Mouse (Mus musculus): Measurements from ENCODE around the gene Phf10. TPM values are rescaled to one million over a fixed set of nuclear protein-coding genes. Genes with fewer than 3 reads are reported as not detected.
"Not testable (repeated sequence)": the region's sequence is repeated elsewhere in the genome, so short reads cannot be mapped to it uniquely, and the experiment has no call there.

Gene Phf10
- 10 to 100 TPM; 76.9 to 81.2 TPM for total RNA-seq (2021)
- long read RNA-seq, experiment 1, transcript Phf10-201 (12 exons, 1,663 nt): major isoform, 33 of 53 reads
- long read RNA-seq, experiment 1, partial matches to known transcripts: 5 of 53 reads
- long read RNA-seq, experiment 1, other reads (novel, unspliced or antisense): 15 of 53 reads
- long read RNA-seq, experiment 2, transcript Phf10-201 (12 exons, 1,663 nt): major isoform, 70 of 128 reads
- long read RNA-seq, experiment 2, partial matches to known transcripts: 20 of 128 reads
- long read RNA-seq, experiment 2, other reads (novel, unspliced or antisense): 37 of 128 reads

- peak; percentile 21 to 31 for DNase-seq (ENCODE audit: low spot score in 2 of 2)
Measured at GRCm38 (mm10) chr17:14960951-14961556, at the start of gene Phf10. Phf10 (minus strand) TSS chr17:14961273.

DNA sequence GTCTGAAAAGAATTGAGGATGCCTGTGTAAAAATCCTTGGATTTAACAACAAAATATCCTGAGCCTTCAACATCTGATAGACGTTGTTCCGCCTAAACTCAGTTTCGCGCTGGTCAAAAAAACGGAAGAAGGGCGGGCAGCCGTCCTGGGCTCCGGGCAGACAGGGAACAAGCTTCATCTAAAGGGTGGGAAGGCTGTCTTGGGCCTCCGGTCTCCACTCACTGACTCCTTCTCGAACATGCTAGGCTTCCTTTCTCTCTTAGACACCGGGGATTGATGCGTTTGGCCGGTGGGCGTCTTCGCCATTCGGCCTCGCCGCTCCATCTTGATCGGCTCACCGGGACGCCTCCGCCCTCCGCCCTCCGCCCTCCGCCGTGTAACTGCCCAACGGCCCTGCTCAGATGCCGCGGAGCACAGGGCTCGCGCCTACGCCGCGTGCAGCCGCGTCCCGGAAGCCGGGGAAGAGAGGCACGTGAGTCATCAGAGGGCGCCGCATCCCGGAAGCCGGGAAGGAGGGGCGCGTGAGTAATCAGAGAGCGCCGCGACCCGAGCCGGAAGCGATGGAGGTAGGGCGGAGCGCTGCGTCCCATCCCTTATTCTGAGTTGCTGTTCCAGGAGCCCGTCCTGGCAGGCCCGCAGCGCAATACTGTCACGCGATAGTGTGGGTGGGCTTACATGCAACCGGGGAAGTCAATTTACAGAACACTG, 48.8 kb upstream of the Phf10 start, which contains the start of gene Gm3435:
Gene Gm3435, plus strand, starts transcription at position 471 of the 708 bp plus-strand sequence.
- DNase-seq (ENCODE audit: low spot score in 2 of 2): not testable (repeated sequence)

GRCm38 (mm10) chr17:15009088-15009487, 48.0 kb upstream of the Phf10 start:
- DNase-seq (ENCODE audit: low spot score in 2 of 2): not testable (repeated sequence)

DNA sequence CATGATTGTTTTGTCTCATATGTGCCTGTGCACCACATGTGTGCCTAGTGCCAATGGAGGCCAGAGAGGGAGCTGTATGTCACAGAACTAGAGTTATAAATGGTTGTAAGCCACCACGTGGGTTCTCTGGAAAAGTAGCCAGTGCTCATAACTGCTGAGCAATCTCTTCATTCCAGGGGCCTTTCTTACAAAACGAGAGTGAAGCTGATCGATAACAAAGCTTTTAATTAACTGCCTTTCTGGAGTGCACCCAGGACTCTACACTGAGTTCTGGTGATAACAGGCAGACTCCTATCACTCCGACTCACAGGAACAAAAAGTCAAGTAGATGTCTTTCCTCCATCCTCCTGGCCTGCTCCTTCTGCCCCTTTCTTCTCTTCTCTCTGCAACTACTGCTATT, 39.0 kb upstream of the Phf10 start:
- DNase-seq (ENCODE audit: low spot score in 2 of 2): not testable (repeated sequence)

GRCm38 (mm10) chr17:14994140-14994539, 33.1 kb upstream of the Phf10 start:
- not testable (repeated sequence) for DNase-seq (ENCODE audit: low spot score in 2 of 2)

GRCm38 (mm10) chr17:14993139-14993832, 32.2 kb upstream of the Phf10 start:
- DNase-seq (ENCODE audit: low spot score in 2 of 2): not testable (repeated sequence)

DNA sequence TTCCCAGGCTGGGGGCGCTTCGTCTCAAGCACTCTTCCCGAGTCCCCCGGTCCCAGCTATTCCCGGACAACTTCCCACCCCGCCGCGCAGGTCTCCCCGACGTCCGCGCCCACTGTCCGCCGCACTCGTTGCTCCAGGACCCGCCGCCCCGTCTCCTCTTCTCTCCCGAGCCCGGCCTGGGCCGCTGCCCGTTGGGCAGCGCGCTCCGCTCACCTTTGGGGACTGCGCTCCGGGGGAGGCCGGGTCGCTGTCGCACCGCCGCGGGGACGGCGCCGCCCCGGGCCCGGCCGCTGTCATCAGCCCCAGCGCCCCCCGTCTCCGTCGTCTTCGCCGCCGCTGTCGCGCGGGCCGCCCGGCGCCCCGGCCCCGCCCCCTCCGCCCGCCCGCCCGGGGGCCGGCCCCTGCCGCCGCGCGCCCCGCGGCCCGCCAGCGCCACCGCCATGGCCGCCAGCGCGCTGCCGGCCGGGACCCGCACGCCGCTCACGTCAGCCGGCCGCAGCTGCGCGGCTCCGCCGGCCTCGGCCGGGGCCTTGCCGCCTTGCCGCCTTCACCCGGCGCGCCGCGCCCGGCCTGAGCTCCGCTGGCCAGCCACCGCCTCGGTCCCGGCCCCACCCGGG, 31.6 kb upstream of the Phf10 start:
- DNase-seq (ENCODE audit: low spot score in 2 of 2): not testable (repeated sequence)

DNA sequence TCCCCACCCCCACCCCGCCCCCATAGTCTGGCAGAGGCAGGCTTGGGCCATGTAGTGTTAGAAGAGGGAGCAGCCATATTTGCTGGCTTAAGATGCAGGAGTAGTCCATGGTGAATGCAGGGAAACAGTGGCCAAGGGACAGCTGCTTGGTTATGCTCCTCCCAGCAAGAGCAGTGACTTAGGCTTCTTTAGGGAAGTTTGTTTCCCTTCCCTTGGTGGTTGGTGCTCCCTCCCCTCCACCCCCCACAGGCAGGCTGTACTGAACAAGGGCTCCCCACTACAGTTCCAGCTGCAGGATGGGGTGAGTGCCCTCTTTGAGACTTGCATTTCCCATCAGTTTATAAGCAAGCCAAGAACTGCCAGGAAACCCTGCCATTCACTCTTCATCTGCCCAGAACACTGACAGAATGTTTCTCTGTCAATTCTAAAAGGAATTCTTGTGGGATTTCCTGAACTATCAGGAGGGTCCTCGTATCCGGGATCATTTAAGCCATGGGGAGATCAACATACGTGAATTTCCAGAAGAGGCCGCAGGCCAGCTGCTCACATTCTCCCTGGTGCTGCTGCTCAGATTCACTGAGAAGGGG, 29.1 kb upstream of the Phf10 start:
- DNase-seq (ENCODE audit: low spot score in 2 of 2): peak in 1 of 2 experiments; percentile 1

DNA sequence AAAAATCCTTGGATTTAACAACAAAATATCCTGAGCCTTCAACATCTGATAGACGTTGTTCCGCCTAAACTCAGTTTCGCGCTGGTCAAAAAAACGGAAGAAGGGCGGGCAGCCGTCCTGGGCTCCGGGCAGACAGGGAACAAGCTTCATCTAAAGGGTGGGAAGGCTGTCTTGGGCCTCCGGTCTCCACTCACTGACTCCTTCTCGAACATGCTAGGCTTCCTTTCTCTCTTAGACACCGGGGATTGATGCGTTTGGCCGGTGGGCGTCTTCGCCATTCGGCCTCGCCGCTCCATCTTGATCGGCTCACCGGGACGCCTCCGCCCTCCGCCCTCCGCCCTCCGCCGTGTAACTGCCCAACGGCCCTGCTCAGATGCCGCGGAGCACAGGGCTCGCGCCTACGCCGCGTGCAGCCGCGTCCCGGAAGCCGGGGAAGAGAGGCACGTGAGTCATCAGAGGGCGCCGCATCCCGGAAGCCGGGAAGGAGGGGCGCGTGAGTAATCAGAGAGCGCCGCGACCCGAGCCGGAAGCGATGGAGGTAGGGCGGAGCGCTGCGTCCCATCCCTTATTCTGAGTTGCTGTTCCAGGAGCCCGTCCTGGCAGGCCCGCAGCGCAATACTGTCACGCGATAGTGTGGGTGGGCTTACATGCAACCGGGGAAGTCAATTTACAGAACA, 17.4 kb upstream of the Phf10 start, which contains the start of the genes 9030025P20Rik and Gm3417:
Gene 9030025P20Rik, plus strand, starts transcription at position 107 of the 677 bp plus-strand sequence.
Gene Gm3417, minus strand, starts transcription at position 429 of the 677 bp plus-strand sequence.
- DNase-seq (ENCODE audit: low spot score in 2 of 2): not testable (repeated sequence)

GRCm38 (mm10) chr17:14977718-14978361, 16.8 kb upstream of the Phf10 start:
- DNase-seq (ENCODE audit: low spot score in 2 of 2): not testable (repeated sequence)

DNA sequence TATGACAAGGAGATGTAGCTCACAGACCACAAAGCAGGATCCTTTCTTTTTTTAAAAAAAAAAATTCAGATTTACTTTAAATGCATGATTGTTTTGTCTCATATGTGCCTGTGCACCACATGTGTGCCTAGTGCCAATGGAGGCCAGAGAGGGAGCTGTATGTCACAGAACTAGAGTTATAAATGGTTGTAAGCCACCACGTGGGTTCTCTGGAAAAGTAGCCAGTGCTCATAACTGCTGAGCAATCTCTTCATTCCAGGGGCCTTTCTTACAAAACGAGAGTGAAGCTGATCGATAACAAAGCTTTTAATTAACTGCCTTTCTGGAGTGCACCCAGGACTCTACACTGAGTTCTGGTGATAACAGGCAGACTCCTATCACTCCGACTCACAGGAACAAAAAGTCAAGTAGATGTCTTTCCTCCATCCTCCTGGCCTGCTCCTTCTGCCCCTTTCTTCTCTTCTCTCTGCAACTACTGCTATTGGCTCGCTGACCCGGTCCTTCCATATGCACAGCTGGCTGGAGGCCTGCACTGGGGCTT, 7.4 kb upstream of the Phf10 start:
- DNase-seq (ENCODE audit: low spot score in 2 of 2): not testable (repeated sequence)

- DNase-seq (ENCODE audit: low spot score in 2 of 2): not testable (repeated sequence)
Measured at GRCm38 (mm10) chr17:14961557-14962154, 583 bp upstream of the Phf10 start.

DNA sequence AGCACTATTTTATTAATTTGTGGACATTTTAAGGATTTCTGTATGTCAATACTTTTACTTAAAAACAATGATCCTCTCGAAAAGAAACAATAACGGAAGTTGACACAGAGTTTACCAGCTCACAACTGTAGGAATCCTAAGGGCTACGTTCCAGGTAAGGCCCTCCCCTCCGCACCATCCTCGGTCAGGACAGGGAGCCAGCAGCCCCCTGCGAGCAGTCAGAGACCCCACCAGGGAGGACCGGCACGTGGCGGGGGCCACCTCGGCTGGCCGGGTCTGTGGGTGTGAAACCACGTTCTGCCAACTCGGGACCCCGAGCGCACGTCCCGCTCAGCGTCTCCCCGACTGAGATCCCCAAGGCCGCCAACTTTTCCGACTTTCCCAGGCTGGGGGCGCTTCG, 553 bp downstream of the Phf10 start:
- no peak for DNase-seq (ENCODE audit: low spot score in 2 of 2)

DNA sequence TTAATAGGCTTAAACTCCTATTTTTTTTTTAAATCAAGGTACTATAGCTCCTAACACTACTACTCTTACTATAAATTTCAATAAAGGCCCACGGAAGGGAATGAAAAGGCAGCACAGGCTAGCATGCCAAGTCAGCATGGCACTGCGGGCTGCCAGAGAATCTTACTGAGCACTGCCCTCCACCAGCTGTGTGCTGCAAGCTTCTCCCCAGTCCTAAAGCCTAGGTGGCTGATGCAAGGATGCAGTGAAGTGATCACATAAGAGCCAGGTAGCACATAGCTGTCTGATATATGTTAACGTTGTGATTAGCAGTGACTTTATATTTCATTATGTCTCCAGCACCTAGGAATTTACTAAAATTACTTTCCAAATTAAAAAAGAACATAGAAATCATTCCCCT, 1.1 kb downstream of the Phf10 start:
- no peak for DNase-seq (ENCODE audit: low spot score in 2 of 2)

- DNase-seq (ENCODE audit: low spot score in 2 of 2): no peak
Measured at GRCm38 (mm10) chr17:14958686-14959327, 2.3 kb downstream of the Phf10 start.

DNA sequence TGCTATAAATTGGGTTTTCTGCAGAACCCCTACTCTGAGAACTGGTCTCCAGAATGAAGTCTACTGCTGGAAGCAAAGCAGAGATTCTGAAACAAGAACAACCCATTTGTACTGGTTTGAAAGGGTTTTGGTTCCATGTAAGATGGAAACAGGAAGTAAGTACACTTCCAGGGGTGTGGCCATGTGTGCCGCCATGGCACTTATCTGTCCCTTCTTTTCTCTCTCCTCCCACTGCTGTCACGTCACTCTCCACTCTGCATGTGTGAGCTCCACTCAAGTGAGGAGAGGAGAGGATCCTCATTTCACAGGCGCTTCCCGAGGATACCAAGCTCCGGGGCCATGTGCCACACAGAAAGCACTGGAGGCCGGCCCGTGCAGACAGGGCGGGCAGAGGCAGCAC, 7.6 kb downstream of the Phf10 start:
- DNase-seq (ENCODE audit: low spot score in 2 of 2): no peak

DNA sequence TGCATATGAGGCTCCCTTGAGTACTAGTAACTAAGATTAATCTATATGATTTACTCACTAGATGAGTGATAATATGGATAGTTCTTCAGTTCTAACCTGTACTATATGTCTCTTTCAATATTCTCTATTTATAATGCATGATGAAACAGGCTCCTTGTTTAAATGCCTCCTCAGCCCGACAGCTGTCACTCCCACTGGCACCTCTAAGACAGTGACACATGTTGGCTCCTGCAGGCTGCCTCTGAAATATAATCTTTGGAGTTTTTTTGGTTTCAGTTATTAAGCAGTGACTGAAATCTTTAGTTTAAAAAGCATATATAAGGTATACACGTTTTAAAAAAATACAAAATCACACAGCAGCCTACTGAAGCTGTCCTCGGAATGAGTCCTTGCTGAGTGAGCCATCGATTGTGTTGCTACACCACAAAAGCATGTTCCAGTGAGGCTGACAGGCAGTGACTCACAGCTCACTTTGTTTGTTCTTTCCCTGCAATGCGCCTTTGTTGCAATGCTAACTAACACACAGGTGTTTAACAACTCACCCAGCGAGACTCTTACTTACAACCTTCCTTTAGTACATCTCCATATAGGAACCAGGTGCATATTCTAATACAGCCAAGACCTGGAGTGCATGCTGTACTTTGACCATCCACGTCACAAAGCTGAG, 11.8 kb downstream of the Phf10 start:
- DNase-seq (ENCODE audit: low spot score in 2 of 2): no peak
